Mouse (Mus musculus) left cerebral cortex, adult 2 months (tissue): ENCODE data around the gene Papln. TPM values are rescaled to one million over a fixed set of nuclear protein-coding genes. Genes with fewer than 3 reads are reported as not detected.
A peak's percentile ranks its signal among the peaks of the same experiment; 100 is the strongest.

Source experiments
- DNase-seq, 2 experiments: peaks; one replicate each; pipeline ENCODE4 v3.0.0; 2021 to 2022; ENCODE audit warnings: low spot score in 2 of 2, mixed read lengths in 1 of 2; ENCODE audit errors: extremely low spot score in 1 of 2
- H3K27ac ChIP-seq: fragments of 200-600 bp; 2 replicates; pipeline ENCODE4 v1.8.1; 2022
- H3K4me3 ChIP-seq: fragments of 200-600 bp; 2 replicates; pipeline ENCODE4 v1.8.1; 2022
- CTCF ChIP-seq: fragments of 200-600 bp; IDR thresholded peaks from 2 replicates; pipeline ENCODE4 v1.8.1; 2022; ENCODE audit warnings: antibody characterized with exemption, mild to moderate bottlenecking, moderate library complexity
- intact Hi-C: fragments of 180-260 bp; cut with DNase I; formaldehyde crosslinking; loops from one replicate; pipeline ENCODE4 v1.15.1; 2025
- total RNA-seq, 2 experiments: library from RNA; stranded (reverse); gene quantifications; 2 replicates each; pipeline ENCODE4 v1.2.3; 2021

Gene Papln
- total RNA-seq, 2 experiments from 2014 or later: 8.4 to 10.0 TPM

DNA sequence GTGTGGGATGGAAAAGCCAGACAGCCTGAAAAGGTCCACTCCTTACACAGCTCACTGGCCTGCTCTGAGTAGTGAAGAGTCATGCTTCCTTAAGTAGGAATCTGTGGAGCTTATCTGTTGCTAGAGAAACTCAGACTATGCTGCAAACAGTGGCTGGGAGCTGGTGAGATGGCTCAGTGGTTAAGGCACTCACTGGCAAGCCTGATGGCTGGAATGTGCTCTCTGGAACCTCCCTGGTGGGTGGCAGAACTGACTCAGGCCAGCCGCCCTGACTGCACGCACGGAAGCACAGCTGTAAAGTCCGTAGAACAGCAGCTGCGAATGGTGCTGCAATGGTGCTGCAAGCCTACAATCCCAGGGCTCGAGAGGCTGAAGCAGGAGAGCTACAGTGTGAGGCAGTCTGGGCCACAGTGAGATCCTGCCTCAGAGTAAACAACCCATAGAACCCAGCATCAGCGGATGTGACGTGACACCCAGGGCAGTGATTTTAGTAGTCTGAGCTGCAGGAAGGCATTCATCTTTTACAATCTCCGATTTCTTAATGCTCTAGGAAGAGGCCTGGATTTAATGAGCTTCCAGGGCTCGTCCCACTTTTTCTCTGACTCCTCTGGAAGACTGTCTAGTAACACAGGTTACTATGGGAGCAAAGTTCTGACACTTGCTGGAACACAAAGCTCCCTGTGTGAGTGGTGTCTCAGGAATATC, 29.4 kb downstream of the Papln start:
- TF ChIP-seq CTCF: no peak
- Histone ChIP-seq H3K27ac (no peak overlapping the region), H3K4me3 (no peak overlapping the region)
- intact Hi-C loops: loop anchor here (5.0 kb wide), 1 partner anchor 76 kb away; no protein-coding TSS in a partner anchor
- no peak for DNase-seq

DNA sequence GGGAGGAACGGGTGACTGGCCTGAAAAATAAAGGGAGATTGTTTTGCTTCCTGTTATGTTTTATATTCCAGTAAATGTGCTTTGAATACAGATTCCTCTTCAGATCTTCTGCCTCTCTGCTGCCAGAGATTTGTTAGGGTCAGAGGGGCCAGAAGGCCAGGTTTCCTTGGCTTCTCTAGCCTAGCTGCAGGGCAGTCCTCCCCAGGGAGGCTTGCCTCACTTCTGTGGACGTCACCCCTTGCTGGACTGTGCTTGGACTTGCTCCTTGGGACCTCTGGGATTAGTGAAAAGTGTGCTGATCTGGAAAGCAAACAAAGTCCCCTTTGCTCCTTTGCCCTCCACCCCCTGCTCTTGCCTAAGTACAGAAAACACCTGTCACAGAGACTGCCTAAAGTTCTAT, 31.6 kb downstream of the Papln start:
- intact Hi-C loops: no loop called here
- H3K27ac ChIP-seq: no peak overlapping the region
- no peak overlapping the region for H3K4me3 ChIP-seq
- DNase-seq: no peak
- TF ChIP-seq CTCF: no peak

DNA sequence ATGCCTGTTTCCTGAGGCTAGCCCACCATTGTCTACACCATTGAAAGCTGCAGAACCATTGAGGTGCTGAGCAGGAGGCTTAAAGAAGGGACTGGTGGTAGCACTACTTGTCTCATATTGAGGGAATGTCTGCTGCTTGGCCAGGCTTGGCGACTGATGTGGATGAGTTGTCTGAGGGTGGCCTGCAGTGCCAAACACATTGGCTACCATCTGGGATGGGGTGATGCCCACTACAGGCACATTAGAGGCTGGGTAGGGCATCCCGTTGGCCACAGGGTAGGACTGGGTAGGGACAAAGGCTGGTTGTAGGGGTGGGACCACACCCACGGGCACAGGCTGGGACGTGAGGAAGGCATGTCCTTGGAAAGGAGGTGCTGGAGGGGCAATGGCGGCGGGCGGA, 32.2 kb downstream of the Papln start:
- Histone ChIP-seq H3K4me3 (no peak overlapping the region), H3K27ac (no peak overlapping the region)
- intact Hi-C loops: no loop called here
- no peak for DNase-seq
- no peak for TF ChIP-seq CTCF

DNA sequence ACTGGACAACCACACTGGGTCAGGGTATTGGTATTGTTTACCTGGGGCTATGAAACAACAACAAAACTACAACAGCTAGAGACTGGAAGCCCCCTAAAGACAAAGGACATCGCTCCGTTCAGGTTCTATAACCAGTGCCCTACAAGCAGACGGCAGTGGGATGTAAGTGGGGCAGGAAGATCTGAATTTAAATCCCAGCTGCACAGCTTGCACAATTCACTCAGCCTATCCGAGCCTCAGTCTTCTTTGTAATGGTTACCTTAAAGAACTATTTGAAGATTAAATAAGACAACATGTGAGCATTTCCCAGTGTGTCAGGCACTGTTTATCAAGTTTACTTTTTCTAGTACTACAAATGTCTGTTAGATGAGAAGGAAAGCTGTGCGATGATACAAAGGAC, 34.9 kb downstream of the Papln start:
- no peak for DNase-seq
- TF ChIP-seq CTCF: no peak
- no peak overlapping the region for H3K4me3 ChIP-seq
- intact Hi-C loops: no loop called here
- no peak overlapping the region; the same call in 1 of the 2 replicates for H3K27ac ChIP-seq

DNA sequence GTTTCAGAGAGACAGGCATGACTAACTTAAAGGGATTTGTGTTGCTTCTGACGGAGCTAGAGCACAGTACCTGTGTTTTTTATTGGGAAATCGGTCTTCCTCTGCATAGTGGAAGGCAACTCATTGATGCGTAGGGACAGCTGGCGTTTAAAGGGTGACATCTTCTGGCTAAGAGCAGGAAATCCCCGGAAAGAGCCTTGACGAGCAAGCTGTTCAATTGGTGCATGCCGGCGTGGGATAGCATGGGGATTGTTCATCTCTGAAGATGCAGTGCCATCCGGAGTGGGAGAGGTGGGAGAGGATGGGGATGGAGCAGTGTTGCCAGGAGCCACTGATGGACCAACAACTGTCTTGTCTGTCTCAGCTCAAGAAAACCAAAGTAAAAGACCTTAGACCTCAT, 37.5 kb downstream of the Papln start:
- H3K27ac ChIP-seq: no peak overlapping the region; the same call in 1 of the 2 replicates
- no peak overlapping the region for H3K4me3 ChIP-seq
- intact Hi-C loops: loop anchor here (5.0 kb wide), 1 partner anchor 41 kb away; no protein-coding TSS in a partner anchor
- peak; percentile 33 for TF ChIP-seq CTCF
- peak in 1 of 2 experiments; percentile 45 for DNase-seq

DNA sequence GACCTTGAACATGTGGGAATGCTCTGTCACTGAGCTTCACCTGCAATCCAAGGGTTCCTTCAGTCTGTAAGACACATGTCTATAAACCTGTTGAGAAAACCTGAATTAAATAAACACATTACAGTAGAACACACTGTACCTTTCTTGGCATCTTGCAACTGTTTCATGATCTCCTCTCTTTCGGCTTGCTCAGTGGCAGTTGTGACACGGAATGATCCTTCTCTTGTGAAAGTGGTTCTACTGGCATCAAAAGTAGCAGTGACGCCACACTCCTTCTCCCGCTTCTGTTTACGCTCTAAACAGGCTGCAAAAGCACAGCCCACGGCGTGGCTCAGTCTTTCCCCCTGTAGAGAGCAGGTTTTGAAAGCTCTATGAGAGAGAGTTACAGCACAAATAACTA, 40.2 kb downstream of the Papln start:
- Histone ChIP-seq H3K4me3 (no peak overlapping the region), H3K27ac (no peak overlapping the region)
- no peak for DNase-seq
- no peak for TF ChIP-seq CTCF
- intact Hi-C loops: loop anchor here (5.0 kb wide), 1 partner anchor 39 kb away; no protein-coding TSS in a partner anchor

DNA sequence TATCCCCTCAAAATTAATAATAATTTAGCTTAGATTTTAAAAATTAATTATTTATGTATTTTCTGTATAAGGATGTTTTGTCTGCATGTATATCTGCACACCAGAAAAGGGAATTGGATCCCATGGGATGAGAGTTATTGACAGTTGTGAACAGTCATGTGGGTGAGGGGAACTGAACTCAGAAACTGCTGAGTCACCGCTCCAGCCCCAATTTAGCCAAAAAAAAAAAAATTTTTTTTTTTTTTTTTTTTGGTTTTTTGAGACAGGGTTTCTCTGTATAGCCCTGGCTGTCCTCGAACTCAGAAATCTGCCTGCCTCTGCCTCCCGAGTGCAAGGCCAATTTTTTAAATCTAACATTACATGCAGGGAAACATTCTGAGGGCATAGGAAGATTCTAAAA, 48.5 kb downstream of the Papln start:
- Histone ChIP-seq H3K27ac (no peak overlapping the region), H3K4me3 (no peak overlapping the region)
- intact Hi-C loops: no loop called here
- no peak for TF ChIP-seq CTCF
- no peak for DNase-seq

DNA sequence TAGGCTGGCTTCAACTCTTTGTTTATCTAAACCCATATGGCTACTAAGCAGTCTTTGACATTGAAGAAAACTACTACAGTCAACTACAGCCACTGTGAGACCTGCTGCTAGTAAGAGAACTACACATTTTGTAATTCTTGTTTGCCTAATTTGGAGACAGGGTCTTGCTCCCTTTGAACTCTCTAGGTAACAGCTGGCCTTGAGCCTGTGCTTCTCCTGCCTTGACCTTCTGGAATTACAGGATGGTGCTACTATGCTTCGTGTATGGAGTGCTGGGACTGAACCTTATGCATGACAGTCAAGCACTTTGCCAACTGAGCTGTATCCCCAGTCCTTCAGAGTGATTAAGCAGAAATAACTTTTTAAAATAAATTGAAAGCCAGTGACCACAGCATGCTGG, 53.2 kb downstream of the Papln start:
- Histone ChIP-seq H3K4me3 (no peak overlapping the region), H3K27ac (no peak overlapping the region)
- no peak for TF ChIP-seq CTCF
- intact Hi-C loops: no loop called here
- DNase-seq: no peak

DNA sequence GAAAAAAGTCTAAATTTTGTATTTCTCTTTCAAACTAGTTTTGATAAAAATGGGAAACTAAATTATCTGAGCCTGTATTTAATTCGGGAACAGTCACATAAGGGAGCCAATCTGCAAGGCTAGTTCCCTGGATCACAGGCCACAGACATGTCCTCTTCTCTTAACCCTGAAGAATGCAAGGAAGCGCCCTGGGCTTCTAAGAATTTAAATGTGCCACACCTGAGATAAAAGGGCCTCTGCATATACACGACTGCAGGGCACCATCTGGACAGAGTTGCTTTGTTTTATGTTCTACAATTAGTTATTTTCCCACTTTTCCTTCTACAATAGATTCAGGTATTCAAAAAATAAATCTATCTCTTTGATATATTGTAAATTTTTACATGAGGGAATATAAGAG, 67.0 kb downstream of the Papln start:
- DNase-seq: no peak
- TF ChIP-seq CTCF: no peak
- no peak overlapping the region for H3K27ac ChIP-seq
- no peak overlapping the region for H3K4me3 ChIP-seq
- intact Hi-C loops: no loop called here

DNA sequence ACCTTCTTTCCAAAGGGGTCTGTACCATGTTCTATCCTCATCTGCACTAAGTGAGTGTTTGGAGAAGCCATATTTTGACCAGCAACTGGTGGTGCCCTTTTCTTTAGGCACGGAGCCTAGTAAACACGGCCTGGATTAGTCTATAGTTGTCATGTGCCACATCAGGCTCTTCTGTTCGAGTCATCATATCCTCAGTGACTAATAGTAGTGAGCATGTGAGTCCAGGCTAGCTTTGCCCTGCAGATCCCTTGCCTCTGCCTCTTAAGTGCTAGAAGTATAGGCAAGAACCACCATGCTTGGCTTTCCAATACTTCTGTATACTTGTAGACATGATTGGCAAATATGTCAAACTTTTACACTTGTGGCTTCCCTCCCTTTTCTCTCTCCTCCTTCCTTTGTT, 70.5 kb downstream of the Papln start:
- no peak overlapping the region for H3K27ac ChIP-seq
- TF ChIP-seq CTCF: no peak
- no peak overlapping the region for H3K4me3 ChIP-seq
- no peak for DNase-seq
- intact Hi-C loops: no loop called here

DNA sequence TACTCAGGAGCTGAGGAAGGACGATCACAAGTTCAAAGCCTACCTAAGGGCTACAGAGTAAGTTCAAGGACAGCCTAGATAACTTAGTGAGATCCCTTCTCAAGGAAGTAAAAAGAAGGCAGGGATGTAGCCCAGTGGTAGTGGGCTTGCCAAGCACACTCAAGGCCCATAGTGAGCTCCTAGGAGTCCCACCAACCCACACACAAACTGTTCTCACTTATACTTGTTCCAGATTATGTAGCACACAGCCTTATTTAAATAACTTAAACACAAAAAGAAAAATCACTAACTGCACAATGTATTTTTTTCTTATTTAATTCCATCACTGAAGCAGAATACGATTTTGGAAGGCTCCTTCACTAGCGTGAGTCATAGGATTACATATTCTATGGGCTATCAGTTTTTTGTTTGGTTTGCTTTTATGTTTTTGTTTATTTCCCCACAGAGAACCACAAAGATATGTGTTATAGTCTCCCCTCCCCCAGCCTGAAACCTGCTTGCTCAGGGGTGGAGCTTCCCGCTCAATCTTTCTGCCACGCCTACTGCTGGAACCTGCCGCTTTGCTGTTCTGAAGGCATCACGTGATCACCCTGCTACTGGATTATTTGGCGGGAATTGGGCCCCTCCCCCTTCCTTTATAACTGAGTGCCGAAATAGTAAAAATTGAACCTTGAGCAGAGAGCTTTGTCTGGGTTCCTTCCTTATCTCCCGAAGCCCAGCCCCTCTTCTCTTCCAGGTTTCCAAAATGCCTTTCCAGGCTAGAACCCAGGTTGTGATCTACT, 78.2 kb downstream of the Papln start:
- H3K4me3 ChIP-seq: no peak overlapping the region
- intact Hi-C loops: loop anchor here (5.0 kb wide), 1 partner anchor 39 kb away; no protein-coding TSS in a partner anchor
- no peak overlapping the region for H3K27ac ChIP-seq
- no peak for DNase-seq
- no peak for TF ChIP-seq CTCF

Other genes starting within 250 kb of the Papln start
- 10 to 100 TPM; 31.6 to 32.3 TPM for gene Dcaf4, start 243.2 kb upstream of the Papln start, total RNA-seq
- 10 to 100 TPM; 43.9 to 48.9 TPM for gene Zfyve1, start 166.4 kb upstream of the Papln start, total RNA-seq
- 100 to 1,000 TPM; 109 to 127 TPM for gene Rbm25, start 132.4 kb upstream of the Papln start, total RNA-seq
- gene Psen1, start 75.5 kb upstream of the Papln start, total RNA-seq: 10 to 100 TPM; 60.7 to 61.7 TPM
- 10 to 100 TPM; 70.0 to 81.1 TPM for gene Numb, start 158.3 kb downstream of the Papln start, total RNA-seq
- gene Riox1, start 187.0 kb downstream of the Papln start, total RNA-seq: 10 to 100 TPM; 18.5 to 18.8 TPM
- gene Heatr4, start 221.2 kb downstream of the Papln start, total RNA-seq: not detected
- gene Acot2, start 224.2 kb downstream of the Papln start, total RNA-seq: 10 to 100 TPM in 1 of 2 experiments, 1 to 10 TPM in 1; 9.5 to 10.4 TPM
- gene Acot1, start 245.9 kb downstream of the Papln start, total RNA-seq: 10 to 100 TPM; 12.8 to 13.3 TPM